Mouse (Mus musculus) small intestine, adult 2 months (tissue): ENCODE results near the gene Lcn11.

ENCODE experiments used
- CTCF ChIP-seq: fragments of 200-500 bp; IDR thresholded peaks from 2 replicates; pipeline ENCODE4 v1.5.1; 2012; ENCODE audit warnings: low read depth, mild to moderate bottlenecking, control low read depth, inconsistent platforms, low read length, moderate library complexity, mixed read lengths; ENCODE audit not compliant: insufficient replicate concordance, insufficient read length; ENCODE audit errors: extremely low read depth
- POLR2A ChIP-seq: fragments of 200-500 bp; IDR thresholded peaks from 2 replicates; pipeline ENCODE4 v1.6.1; 2012; ENCODE audit warnings: low read depth, mild to moderate bottlenecking, control low read depth, inconsistent platforms, low read length, moderate library complexity

DNA sequence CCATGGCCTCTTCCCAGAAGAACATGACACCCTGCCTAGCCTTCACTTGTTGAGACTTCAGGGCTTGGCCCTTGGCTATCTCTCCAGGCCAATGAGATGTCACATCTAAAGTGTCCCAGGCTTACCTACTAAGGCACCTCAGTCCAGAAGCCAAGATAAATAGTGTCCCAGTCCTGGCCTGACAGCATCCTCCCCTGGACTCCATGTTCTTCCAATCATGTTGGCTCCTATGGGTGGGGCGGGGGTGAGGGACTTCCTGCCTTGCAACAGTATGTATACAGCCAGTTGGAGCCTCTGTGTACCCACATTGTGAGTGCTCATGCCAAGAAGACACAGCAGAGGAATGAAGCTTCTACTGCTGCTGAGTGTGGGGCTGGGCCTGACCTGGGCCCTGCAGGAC lies at the start of gene Lcn11:
- no peak for TF ChIP-seq CTCF
- TF ChIP-seq POLR2A: no peak
